Mouse (Mus musculus) lung, postnatal 0 days (tissue): ENCODE data around the gene Lgr6. TPM values are rescaled to one million over a fixed set of nuclear protein-coding genes. Genes with fewer than 3 reads are reported as not detected.

Experiments
- ATAC-seq: fragments of 200-750 bp; cut with Nextera tagmentation; 2 replicates; pipeline ENCODE4 v1.8.0; 2017; ENCODE audit warnings: moderate library complexity
- DNase-seq: peaks from one replicate; pipeline ENCODE4 v3.0.0-alpha.2; 2016; ENCODE audit warnings: low spot score
- H3K27ac ChIP-seq: fragments of 300-500 bp; sonication (generic); 2 replicates; pipeline ENCODE4 v1.5.1; 2014; ENCODE audit warnings: antibody characterized with exemption, mild to moderate bottlenecking, low read length, mixed read lengths
- H3K27me3 ChIP-seq: fragments of 300-500 bp; sonication (generic); replicated peaks from 2 replicates; pipeline ENCODE4 v1.6.1; 2014; ENCODE audit warnings: low read length, mixed read lengths; ENCODE audit not compliant: insufficient read depth
- H3K36me3 ChIP-seq: fragments of 300-500 bp; sonication (generic); 2 replicates; pipeline ENCODE4 v1.6.1; 2014; ENCODE audit warnings: low read length, mixed read lengths; ENCODE audit not compliant: insufficient read depth
- H3K4me1 ChIP-seq: fragments of 300-500 bp; sonication (generic); 2 replicates; pipeline ENCODE4 v1.6.1; 2014; ENCODE audit warnings: antibody characterized with exemption, low read depth, low read length, mixed read lengths; ENCODE audit not compliant: insufficient read depth
- H3K4me2 ChIP-seq: fragments of 300-500 bp; sonication (generic); replicated peaks from 2 replicates; pipeline ENCODE4 v1.6.1; 2014; ENCODE audit warnings: low read depth, mild to moderate bottlenecking, low read length, moderate library complexity, mixed read lengths
- H3K4me3 ChIP-seq: fragments of 300-500 bp; sonication (generic); 2 replicates; pipeline ENCODE4 v1.5.1; 2014; ENCODE audit warnings: low read depth, low read length
- H3K9ac ChIP-seq: fragments of 300-500 bp; sonication (generic); replicated peaks from 2 replicates; pipeline ENCODE4 v1.6.1; 2014; ENCODE audit warnings: low read depth, mild to moderate bottlenecking
- H3K9me3 ChIP-seq: fragments of 300-500 bp; sonication (generic); 2 replicates; pipeline ENCODE4 v1.6.1; 2016; ENCODE audit warnings: low read length, mixed read lengths
- CTCF ChIP-seq: IDR thresholded peaks from 2 replicates; pipeline ENCODE4 v1.5.1; 2016; ENCODE audit warnings: antibody characterized with exemption, mild to moderate bottlenecking
- EP300 ChIP-seq: IDR thresholded peaks from 2 replicates; pipeline ENCODE4 v1.6.1; 2016; ENCODE audit warnings: antibody characterized with exemption, mild to moderate bottlenecking, control low read depth
- WGBS: fragments of 180-500 bp; shearing (Covaris S2); extraction: QIAGEN DNeasy Blood & Tissue Kit; methylation state at CpG from one replicate; pipeline ENCODE4 v1.1.7; 2014; 5-methylcytosine and 5-hydroxymethylcytosine counted together
- polyA plus RNA-seq: library from polyadenylated mRNA; unstranded; fragments of >200 nt; fragmentation: Nextera tagmentation; extraction: Ambion mirVana; gene quantifications from 2 replicates; pipeline ENCODE4 v1.2.1, GENCODE M21; 2015

The Lgr6 gene
- polyA plus RNA-seq, 1 experiment from 2014 or later = 2.9 TPM

DNA sequence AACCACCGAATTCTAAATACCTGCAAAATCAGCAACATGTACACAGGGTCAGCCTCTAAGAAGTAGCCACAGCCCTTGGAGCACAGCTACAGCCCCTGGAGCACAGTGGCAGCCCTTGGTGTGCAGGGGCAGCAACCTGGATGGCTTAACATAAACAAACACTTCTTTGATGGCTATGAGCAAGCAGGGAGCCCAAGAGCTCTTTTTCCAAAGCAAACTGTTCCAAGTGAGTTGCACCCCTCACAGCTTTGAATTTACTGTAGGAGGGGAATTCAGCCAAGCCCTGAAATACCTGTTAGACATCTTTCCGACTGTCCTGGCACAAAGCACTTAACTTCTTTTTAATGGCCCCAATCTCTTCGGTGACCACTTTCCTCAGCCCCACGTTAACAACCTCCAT lies 164.2 kb downstream of the Lgr6 start:
- Histone ChIP-seq H3K4me2 (no peak overlapping the region), H3K9ac (no peak overlapping the region), H3K4me3 (no peak overlapping the region), H3K27ac (no peak overlapping the region), H3K27me3 (no peaks in the 10 kb centered on the region), H3K36me3 (no peaks in the 10 kb centered on the region), H3K9me3 (no peaks in the 10 kb centered on the region), H3K4me1 (peaks cover 5% of the 10 kb centered on the region; the same call in 1 of the 2 replicates)
- ATAC-seq = peak; percentile 48
- 35% methylated on average over 4 of the region's 4 CpGs for WGBS
- TF ChIP-seq EP300 (no peak), CTCF (no peak)
- peak; percentile 45 for DNase-seq

DNA sequence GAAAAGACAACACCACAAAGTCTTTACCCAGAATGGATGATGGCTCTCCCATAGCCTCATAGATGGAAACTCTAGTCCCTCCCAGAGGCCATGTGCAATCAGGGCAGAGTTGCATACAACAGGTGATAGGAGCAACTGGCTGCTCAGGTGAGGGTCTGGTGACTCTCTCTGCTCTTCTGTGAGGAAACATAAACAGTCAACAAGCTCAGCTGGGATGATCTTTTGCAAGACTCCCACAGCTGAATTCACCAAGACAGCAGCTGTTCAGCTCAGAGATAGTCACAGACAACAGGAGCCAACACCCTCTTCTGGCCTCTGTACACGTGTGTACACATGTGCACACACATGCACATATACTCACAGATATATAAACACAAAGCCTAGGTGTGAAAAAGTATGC lies 166.8 kb downstream of the Lgr6 start:
- H3K9me3 ChIP-seq = no peaks in the 10 kb centered on the region
- H3K9ac ChIP-seq = no peak overlapping the region
- no peak for ATAC-seq
- 84% methylated on average over 1 of the region's 1 CpGs for WGBS
- no peak overlapping the region for H3K4me2 ChIP-seq
- no peak overlapping the region for H3K27ac ChIP-seq
- H3K36me3 ChIP-seq = no peaks in the 10 kb centered on the region
- H3K27me3 ChIP-seq = no peaks in the 10 kb centered on the region
- H3K4me3 ChIP-seq = no peak overlapping the region
- TF ChIP-seq CTCF (no peak), EP300 (no peak)
- peaks cover 5% of the 10 kb centered on the region; the same call in 1 of the 2 replicates for H3K4me1 ChIP-seq
- no peak for DNase-seq

DNA sequence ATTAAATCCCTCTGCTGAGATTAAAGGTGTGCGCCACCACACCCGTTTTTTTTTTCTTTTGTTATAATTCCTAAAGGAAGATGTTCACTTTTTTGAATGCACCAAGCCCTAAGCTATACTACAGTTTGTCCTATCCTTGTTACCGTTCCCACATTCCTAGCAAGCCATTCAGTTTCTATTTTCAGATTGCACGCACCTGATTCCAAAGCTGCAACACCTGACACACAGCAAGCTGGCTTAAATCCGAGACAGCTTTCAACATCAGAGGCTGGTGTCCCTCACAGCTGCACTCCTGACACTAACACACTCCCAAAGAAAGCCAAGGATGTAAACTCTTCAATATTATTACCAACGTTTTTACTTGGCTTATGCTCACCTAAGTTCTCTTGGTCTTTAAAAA lies 168.7 kb downstream of the Lgr6 start:
- 83% methylated on average over 6 of the region's 6 CpGs for WGBS
- no peaks in the 10 kb centered on the region for H3K9me3 ChIP-seq
- ATAC-seq = no peak

More for the DNA sequence above, 168.7 kb downstream of the Lgr6 start:
- Histone ChIP-seq H3K27ac (no peak overlapping the region), H3K4me2 (no peak overlapping the region), H3K4me1 (no peaks in the 10 kb centered on the region), H3K9ac (no peak overlapping the region), H3K27me3 (no peaks in the 10 kb centered on the region), H3K36me3 (no peaks in the 10 kb centered on the region), H3K4me3 (no peak overlapping the region)
- TF ChIP-seq EP300 (no peak), CTCF (no peak)
- DNase-seq = no peak

Other genes with a start within 250 kb of the Lgr6 start
- gene Ppp1r12b, start 149.3 kb downstream of the Lgr6 start, polyA plus RNA-seq = 5.4 and 6.1 TPM in 2 replicates
- 4.7 and 5.6 TPM in 2 replicates for gene Ube2t, start 142.7 kb downstream of the Lgr6 start, polyA plus RNA-seq
- gene Ptpn7, start 27.4 kb upstream of the Lgr6 start, polyA plus RNA-seq = 2.9 and 3.0 TPM in 2 replicates
- gene Arl8a, start 41.5 kb upstream of the Lgr6 start, polyA plus RNA-seq = 51.8 and 56.3 TPM in 2 replicates
- gene Gpr37l1, start 62.4 kb upstream of the Lgr6 start, polyA plus RNA-seq = 0.06 and 0.19 TPM in 2 replicates
- gene Elf3, start 153.3 kb upstream of the Lgr6 start, polyA plus RNA-seq = 31.9 and 45.5 TPM in 2 replicates
- 50.2 and 67.5 TPM in 2 replicates for gene Rnpep, start 178.8 kb upstream of the Lgr6 start, polyA plus RNA-seq
- gene Timm17a, start 208.5 kb upstream of the Lgr6 start, polyA plus RNA-seq = 164 and 186 TPM in 2 replicates
- gene Lmod1, start 219.5 kb upstream of the Lgr6 start, polyA plus RNA-seq = 2.6 and 2.8 TPM in 2 replicates